Mouse (Mus musculus) embryonic fibroblast, embryonic 13.5 days (primary cell): ENCODE data around the gene Tnfrsf21. TPM values are rescaled to one million over a fixed set of nuclear protein-coding genes. Genes with fewer than 3 reads are reported as not detected.

Experiments
- H3K27ac ChIP-seq: 2 replicates; pipeline ENCODE4 v1.5.1; 2012; ENCODE audit warnings: low read length, control low read depth, inconsistent platforms; ENCODE audit not compliant: insufficient read depth
- H3K4me1 ChIP-seq: 2 replicates; pipeline ENCODE4 v1.6.1; 2011; ENCODE audit warnings: low read length; ENCODE audit not compliant: control insufficient read depth, insufficient read depth
- H3K4me3 ChIP-seq: 2 replicates; pipeline ENCODE4 v1.5.1; 2011; ENCODE audit warnings: mild to moderate bottlenecking, control low read depth, low read length; ENCODE audit not compliant: insufficient read depth
- CTCF ChIP-seq: IDR thresholded peaks from 2 replicates; pipeline ENCODE4 v1.5.1; 2011; ENCODE audit warnings: mild to moderate bottlenecking, control low read depth, low read length, moderate library complexity, borderline replicate concordance; ENCODE audit not compliant: insufficient read depth
- POLR2A ChIP-seq: IDR thresholded peaks from 2 replicates; pipeline ENCODE4 v1.6.1; 2011; ENCODE audit warnings: low read depth, mild to moderate bottlenecking, control low read depth, low read length, moderate library complexity
- polyA plus RNA-seq: library from polyadenylated mRNA; stranded (reverse); fragments of >200 nt; gene quantifications from 2 replicates; pipeline ENCODE4 v1.2.4, GENCODE M21; 2011; ENCODE audit warnings: low read depth; ENCODE audit not compliant: missing spikeins, insufficient read length

The Tnfrsf21 gene
- polyA plus RNA-seq, 1 experiment, result 7.0 TPM

GRCm38 (mm10) chr17:43094285-43094684 lies 77.9 kb downstream of the Tnfrsf21 start:
- Histone ChIP-seq H3K4me1 (no peaks in the 10 kb centered on the region), H3K27ac (no peak overlapping the region), H3K4me3 (no peak overlapping the region)
- TF ChIP-seq CTCF (no peak), POLR2A (no peak)

- no peaks in the 10 kb centered on the region for H3K4me1 ChIP-seq
- H3K4me3 ChIP-seq, result no peak overlapping the region
- no peak for TF ChIP-seq CTCF
- TF ChIP-seq POLR2A, result no peak
- no peak overlapping the region for H3K27ac ChIP-seq
Observed at GRCm38 (mm10) chr17:43097101-43097688, 80.8 kb downstream of the Tnfrsf21 start.

GRCm38 (mm10) chr17:43106108-43106507 lies 89.8 kb downstream of the Tnfrsf21 start:
- no peak overlapping the region for H3K27ac ChIP-seq
- H3K4me3 ChIP-seq, result no peak overlapping the region
- no peaks in the 10 kb centered on the region for H3K4me1 ChIP-seq
- no peak for TF ChIP-seq POLR2A
- no peak for TF ChIP-seq CTCF

GRCm38 (mm10) chr17:43107338-43107737 lies 91.0 kb downstream of the Tnfrsf21 start:
- no peak for TF ChIP-seq POLR2A
- no peak for TF ChIP-seq CTCF
- no peaks in the 10 kb centered on the region for H3K4me1 ChIP-seq
- no peak overlapping the region for H3K27ac ChIP-seq
- H3K4me3 ChIP-seq, result no peak overlapping the region

GRCm38 (mm10) chr17:43109501-43109900 lies 93.1 kb downstream of the Tnfrsf21 start:
- no peaks in the 10 kb centered on the region for H3K4me1 ChIP-seq
- no peak overlapping the region for H3K27ac ChIP-seq
- no peak overlapping the region for H3K4me3 ChIP-seq
- TF ChIP-seq POLR2A (no peak), CTCF (no peak)

- Histone ChIP-seq H3K4me1 (no peaks in the 10 kb centered on the region), H3K4me3 (no peak overlapping the region), H3K27ac (no peak overlapping the region)
- no peak for TF ChIP-seq POLR2A
- TF ChIP-seq CTCF, result no peak
Observed at GRCm38 (mm10) chr17:43110168-43110885, 94.0 kb downstream of the Tnfrsf21 start.

- H3K27ac ChIP-seq, result no peak overlapping the region
- TF ChIP-seq CTCF (no peak), POLR2A (no peak)
- no peak overlapping the region for H3K4me3 ChIP-seq
- H3K4me1 ChIP-seq, result no peaks in the 10 kb centered on the region
Observed at GRCm38 (mm10) chr17:43113391-43113984, 97.1 kb downstream of the Tnfrsf21 start.

GRCm38 (mm10) chr17:43114086-43114581 lies 97.8 kb downstream of the Tnfrsf21 start:
- no peak overlapping the region for H3K4me3 ChIP-seq
- no peak overlapping the region for H3K27ac ChIP-seq
- TF ChIP-seq CTCF (no peak), POLR2A (no peak)
- no peaks in the 10 kb centered on the region for H3K4me1 ChIP-seq

- no peaks in the 10 kb centered on the region for H3K4me1 ChIP-seq
- no peak overlapping the region for H3K27ac ChIP-seq
- TF ChIP-seq CTCF, result no peak
- TF ChIP-seq POLR2A, result no peak
- H3K4me3 ChIP-seq, result no peak overlapping the region
Observed at GRCm38 (mm10) chr17:43114926-43115325, 98.6 kb downstream of the Tnfrsf21 start.

GRCm38 (mm10) chr17:43116748-43117147 lies 100.4 kb downstream of the Tnfrsf21 start:
- H3K27ac ChIP-seq, result no peak overlapping the region
- H3K4me3 ChIP-seq, result no peak overlapping the region
- no peak for TF ChIP-seq POLR2A
- no peak for TF ChIP-seq CTCF
- H3K4me1 ChIP-seq, result no peaks in the 10 kb centered on the region
